Mouse (Mus musculus): ENCODE data around the gene Pigw.
"Not testable (repeated sequence)": the region's sequence is repeated elsewhere in the genome, so short reads cannot be mapped to it uniquely, and the experiment has no call there.

Pigw gene

DNA sequence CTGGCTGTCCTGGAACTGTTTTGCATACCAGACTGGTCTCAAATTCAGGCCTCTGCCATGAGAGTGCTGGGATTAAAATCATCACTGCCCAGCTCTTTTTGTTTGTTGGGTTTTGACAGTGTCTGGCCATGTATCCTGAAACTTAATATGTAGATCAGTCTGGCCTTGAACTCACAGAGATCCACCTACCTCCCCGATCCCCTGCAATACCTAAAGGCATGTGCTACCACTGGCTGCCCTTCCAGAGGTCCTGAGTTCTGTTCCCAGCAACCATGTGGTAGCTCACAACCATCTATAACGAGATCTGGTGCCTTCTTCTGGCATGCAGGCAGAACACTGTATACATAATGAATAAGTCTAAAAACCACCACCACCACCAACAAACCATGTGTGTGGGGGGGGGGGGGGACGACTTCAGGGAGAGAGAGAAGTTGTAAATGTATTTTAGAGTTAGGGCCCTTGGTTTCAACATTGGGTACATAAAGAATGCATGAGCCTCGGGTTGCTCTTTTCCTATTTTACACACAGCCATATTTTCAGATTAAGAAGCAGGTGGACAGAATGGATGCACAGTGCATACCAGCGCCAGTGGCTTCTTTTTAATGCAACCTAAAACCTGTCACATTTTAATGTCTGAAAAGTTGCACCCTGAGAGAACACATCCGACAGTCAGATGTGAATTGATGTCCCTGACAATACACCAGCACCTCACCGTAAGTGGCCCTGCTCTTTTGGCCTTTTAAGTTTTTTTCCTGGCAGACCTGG is 896 bp downstream of the Pigw start:
- peak; percentile 12 for DNase-seq (ENCODE audit: low spot score)

DNA sequence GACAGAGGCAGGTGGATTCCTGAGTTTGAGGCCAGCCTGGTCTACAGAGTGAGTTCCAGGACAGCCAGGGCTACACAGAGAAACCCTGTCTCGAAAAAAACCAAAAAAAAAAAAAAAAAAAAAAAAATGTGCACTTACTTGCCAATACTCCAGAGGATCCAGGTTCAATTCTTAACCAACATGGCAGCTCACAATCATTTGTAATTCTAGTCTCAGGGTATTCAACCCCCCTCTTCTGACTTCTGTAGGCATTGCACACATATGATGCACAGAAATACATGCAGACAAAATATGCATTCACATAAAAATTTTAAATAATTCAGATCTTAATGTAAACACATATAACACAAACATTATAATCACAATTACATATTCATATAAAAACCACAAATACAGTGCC is 4.1 kb downstream of the Pigw start:
- not testable (repeated sequence) for DNase-seq (ENCODE audit: low spot score)

DNA sequence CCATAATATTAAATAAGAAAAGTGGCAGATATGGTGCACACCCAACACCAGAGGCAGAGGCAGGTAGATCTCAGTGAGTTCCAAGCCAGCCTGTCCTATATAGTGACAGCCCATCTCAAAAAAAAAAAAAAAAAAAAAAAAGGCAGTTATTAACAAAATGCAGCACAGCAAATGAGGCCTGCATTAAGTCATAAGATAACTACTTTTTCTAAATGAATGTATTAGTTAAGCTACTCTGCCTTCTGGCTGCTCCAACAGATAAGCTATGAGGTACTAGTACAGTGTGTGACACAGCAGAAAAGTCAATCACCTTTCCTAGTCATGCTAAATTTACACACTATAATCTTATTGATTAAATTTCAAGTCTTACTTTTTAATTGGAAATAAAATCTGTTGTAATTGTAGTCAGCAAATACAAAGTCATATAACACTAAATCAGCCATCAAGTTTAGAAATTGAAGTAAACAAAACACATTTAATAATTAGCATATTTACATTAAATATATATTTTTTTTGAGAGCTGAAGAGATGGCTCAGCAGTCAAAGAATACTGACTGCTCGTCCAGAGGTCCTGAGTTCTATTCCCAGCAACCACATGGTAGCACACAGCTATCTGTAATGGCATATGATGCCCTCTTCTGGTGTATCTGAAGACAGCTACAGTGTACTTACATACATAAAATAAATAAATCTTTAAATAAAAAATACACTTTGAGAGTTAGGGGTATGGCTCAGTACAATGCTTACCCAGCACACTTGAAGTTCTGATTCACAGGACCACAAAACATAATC is 6.8 kb downstream of the Pigw start:
- DNase-seq (ENCODE audit: low spot score): no peak

DNA sequence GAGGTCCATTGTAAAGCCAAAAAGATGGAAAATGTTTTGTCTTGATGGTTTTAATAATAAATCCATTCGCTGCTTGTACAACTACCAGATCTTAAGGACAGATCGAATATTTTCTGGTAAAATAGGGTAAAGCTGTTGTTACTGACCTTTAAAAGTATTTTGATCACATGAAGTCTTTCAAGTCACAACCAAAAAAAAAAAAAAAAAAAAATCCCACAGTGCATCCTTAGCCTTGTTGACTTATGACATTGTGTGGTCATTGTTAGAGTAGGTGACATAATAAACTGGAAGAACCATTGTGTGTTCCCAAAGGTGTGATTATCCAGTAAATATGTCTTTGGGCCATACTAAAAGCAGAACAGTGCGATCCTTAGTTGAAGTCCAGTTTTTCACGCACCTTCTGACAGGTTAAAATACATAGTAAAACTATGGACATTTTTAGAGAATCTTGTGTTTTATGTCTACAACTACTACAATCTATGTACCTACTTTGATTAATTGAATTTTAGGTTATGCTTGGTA is 8.5 kb downstream of the Pigw start:
- no peak for DNase-seq (ENCODE audit: low spot score)

DNA sequence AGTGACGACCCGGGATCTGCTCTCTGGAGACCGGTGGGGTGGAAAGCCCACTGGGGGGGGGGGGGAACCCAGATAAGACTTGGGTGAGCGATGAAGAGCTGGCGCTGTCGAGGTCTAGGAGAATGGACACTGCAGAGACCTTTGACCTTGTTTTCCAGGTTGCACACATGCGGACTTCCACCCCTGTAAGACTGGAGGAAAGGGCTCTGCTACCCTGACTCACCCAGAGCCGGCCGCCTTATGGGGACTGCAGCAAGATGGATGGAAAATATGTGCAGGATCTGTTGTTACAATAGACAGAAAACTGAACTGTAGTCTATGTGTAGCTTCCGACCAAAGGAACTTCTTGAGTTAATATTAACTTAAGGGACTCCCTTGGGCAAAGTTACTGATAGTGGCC is 9.0 kb downstream of the Pigw start:
- DNase-seq (ENCODE audit: low spot score): peak; percentile 60

DNA sequence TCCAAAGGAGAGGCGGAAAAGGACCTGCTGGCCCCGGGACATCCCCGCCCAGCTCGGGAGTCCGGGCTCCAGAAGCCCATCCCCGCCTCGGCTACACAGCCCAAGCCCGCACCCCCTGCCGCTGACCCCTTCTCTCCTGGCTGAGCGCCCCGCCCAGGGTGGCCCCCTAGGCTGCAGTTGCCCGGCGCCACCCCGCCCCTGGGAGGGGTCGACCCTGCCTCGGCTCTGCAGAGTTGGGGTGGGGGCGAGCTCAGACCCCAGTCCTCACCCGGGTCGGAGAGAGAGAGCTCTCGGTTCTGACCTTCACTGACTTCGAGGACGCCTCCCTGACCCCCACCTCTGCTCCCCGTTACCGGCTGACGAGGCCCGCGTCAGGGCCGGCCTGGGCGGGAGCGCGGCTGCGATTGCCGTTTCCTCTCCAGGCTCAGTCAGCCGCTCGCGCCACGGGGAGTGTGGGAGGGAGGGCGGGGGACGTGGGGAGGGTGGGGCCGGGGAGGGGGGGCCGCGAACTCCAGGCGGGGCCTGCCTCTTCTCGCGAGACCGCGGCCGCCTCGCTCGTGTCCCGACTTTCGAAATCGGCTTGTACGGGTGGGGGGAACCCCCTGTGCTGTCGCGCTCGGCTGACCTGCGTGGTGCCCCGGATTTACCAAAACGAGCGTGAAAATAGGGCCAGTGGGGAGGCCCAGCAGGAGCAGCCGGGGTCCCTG is 9.6 kb downstream of the Pigw start, which contains the start of gene Ggnbp2:
Gene Ggnbp2 (minus strand): TSS at position 481 of the 707 bp plus-strand sequence.
- DNase-seq (ENCODE audit: low spot score): peak; percentile 91

DNA sequence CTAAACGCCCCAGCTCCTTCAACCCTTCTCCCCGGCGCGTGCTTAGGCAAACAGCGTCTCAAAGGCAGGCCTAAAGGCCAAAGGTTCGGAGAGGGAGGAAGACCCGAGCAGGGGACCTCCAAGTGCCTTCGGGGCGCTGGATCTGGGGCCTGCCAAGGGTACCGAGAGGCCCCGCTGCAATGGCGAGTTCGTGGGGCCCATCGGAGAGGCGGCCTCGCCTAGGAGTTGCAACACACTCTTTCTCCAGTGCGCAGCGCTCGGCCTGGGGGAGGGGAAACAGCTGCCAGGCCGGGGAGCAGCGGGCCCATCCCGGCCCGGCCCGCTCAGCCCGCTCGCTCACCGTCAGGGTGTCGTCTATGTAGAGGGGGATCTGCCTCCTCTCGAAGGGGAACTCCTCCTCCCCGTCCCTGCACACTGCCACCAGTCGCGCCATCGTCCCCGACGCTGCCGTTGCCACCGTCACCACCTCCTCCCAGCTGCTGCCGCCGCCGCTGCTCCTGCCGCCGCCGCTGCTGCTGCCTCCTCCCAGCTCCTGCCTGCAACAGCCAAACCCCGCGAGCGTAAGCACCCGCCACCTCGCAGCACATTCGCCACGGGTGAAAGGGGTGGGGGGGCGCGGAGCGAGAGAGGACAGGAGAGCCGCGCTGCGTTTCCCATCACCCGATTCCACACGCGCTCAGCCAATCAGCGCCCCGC is 10.4 kb downstream of the Pigw start:
- peak; percentile 96 for DNase-seq (ENCODE audit: low spot score)

DNA sequence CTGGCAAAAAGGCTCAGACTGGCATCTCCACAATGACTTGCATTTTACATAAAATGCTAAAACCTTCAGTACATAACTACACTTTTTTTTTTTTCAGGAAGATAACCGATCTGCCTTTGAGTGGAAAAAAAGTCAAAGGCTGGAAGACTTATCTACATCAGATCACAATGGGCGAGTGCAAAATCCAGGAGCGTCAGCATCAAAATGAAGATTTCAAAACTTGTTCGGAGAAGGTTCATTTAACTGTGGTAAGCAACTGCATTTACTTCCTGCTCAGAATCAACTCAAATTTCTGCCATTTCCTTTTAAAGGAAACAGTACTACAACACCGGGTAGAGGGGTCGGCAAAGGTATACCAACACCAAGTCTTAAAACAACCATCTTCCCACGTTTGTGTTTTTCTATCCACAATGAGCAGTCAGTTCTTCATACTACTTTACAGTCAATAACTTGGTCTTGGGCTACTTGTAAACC is 11.3 kb downstream of the Pigw start:
- DNase-seq (ENCODE audit: low spot score): no peak

DNA sequence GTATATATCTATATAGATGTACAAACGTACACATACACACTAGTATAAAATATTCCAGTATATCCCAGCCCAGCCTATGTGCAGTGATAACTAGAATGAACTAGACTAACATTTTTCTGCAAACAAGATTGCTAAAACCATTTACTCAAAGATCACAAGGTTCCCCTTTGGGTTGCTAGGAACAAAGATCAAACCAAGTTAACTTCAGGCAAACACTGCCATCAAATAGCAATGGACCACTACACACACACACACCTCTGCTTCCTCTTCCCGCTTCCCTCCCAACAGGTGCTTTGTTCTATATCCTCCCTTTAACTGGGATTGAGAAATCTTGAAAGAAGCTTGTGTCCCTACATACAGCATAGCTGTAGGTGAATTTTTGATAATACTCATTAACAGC is 12.5 kb downstream of the Pigw start:
- no peak for DNase-seq (ENCODE audit: low spot score)

DNA sequence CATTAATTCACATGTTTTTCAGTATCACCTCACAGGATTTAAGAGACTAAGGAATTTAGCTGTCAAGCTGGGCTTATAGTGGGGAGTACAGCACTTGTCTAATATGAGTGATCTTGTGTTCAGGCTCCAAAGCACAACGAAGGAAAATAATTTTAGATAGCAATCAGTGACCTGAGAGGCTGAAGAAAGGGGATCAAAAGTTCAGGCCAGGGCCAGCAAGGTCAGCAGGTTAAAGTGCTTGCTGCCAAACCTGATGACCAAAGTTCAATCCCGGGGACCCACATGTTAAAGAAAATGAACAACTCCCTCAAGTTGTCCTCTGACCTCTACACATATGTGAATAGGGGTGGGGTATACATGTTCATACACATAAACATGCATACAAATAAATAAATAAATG is 14.8 kb downstream of the Pigw start:
- no peak for DNase-seq (ENCODE audit: low spot score)

DNA sequence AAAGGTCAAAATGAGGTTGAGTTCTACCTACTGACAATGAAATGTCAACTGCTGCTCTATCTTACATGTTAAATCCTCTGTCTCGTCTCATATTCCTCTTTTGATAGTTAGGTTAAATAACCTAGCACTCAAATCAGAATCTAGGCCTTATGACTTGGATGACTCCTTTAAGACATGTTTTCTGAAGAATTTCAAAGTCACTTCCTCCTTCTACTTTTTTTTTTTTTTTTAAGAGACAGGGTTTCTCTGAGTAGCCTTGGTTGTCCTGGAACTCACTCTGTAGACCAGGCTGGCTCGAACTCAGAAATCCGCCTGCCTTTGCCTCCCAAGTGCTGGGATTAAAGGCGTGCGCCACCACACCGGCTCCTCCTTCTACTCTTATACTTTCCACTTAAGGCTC is 24.8 kb downstream of the Pigw start:
- DNase-seq (ENCODE audit: low spot score): no peak

DNA sequence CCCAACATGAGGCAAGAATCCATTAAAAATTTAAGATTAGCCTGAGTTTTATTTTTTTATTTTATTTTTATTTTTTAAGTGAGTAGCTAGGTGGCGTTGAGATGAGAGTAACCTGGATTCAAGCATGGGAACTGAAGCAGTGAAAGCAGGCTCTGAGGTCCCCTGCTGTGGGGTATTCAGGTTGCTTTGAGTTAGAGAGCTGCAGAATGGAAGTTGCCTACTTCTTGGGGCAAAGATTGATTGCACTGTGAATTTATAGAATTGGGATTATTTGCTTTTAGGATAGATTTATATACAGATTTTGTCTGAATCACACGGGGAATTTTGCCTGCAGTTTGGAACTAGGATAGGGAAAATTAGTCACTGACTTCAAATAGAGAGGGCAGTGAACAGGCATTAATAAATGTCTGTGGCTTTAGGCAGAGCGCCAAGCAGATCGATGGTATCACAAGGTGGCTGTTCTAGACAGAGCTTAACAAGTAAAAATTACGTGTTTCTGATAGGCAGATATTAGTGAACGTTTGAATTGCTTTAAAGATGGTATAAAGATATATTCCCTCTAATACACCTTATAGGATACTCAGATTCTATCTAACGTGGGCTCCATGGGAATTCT is 32.5 kb downstream of the Pigw start:
- DNase-seq (ENCODE audit: low spot score): peak; percentile 47

DNA sequence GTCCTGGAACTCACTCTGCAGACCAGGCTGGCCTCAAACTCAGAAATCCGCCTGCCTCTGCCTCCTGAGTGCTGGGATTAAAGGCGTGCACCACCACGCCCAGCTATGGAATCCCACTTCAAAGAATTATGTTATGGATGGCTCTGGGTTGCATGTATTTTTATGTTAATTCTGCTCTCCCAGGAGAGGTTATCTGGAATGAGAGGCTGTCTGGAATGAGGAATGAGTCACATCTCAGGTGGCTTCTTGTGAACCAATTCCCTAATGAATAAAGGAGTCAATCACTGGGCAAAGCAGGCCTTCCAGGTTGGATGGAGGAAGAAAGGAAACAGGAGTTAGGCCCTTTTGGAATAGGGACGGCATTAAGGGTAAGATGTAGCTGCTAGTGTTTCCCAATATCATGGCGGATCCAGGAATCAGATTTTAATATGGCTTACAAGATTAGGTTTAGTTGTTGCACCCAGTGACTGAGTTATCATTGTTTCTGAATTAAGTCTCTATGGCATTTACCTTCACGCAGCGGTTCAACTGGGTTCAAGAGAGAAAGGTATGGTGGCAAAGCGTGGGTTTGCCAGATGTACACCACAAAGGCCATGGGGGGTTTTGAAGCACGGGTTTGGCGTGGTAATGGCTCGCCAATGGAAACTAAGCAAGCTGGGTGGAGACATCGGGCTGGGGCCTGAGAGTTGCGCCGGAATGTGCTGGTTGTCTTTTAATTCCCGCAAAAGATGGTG is 33.2 kb downstream of the Pigw start:
- no peak for DNase-seq (ENCODE audit: low spot score)

DNA sequence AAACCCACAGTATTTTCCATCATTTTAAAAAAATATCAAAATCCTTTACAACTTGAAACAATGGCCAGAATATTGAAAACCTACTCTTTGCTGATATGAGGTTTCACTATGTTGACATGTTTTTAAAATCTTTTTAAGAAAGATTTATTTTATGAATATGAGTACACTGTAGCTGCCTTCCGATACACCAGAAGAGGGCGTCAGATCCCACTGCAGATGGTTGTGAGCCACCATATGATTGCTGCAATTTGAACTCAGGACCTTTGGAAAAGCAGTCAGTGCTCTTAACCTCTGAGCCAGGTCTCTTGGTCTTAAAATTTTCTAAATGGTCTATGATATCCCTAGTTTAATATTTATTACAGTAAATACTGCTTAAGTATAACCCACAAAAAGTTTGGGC is 40.8 kb downstream of the Pigw start:
- DNase-seq (ENCODE audit: low spot score): no peak

DNA sequence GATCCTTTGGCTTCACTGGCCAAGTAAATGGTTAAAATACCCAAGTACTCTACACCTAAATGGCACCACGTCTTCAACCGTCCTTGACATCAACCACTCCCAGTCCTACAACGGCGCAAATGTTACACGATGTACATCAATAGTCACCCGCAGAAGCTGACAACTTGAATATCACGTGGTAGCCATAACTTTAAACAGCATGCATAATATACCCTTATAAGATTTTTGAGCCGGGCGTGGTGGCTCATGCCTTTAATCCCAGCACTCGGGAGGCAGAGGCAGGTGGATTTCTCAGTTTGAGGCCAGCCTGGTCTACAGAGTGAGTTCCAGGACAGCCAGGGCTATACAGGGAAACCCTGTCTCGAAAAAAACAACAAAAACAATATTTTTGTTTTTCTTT is 50.6 kb downstream of the Pigw start:
- DNase-seq (ENCODE audit: low spot score): not testable (repeated sequence)

DNA sequence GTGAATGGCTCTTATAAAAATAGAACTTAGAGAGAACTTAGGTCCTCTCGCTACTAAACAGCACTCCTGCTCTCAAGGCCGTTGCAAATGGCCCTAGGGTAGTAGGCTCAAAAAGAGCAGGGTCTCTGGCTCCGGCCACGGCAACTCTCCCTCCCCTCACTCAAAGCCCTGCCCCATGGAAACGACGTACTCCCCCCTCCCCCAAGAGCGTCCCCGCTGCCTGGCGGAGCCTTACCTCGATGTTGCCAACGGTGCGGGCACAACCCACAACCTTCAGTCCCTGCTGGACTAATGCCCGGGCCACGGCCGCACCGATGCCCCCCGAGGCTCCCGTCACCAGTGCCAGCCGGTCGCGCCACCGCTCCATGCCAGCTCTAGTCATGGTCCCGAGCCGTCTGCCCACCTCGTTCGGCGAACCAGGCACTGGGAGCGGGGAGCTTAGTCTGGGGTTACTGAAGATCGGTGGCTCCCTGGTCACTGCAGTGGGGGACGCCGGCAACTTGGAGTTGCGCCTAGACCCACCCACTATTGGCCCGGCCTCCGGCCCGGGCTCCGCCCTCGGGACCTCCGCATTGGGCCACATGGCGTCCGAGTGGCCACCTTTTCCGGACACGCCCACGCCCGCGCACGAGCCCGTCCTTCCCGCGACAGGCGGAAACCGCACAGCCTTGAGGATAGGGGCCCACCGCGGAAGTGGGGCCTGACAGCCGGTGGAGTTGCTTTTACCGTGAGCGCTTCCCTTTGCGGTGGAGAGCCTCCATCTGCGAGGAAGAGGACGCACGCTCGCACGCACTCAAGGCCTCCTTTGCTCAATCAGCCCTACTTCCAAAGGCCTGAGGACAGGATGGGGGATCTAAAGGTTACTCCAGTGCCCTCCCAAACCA is 51.3 kb downstream of the Pigw start, which contains the start of gene Dhrs11:
Gene Dhrs11 (minus strand): TSS at position 479 of the 884 bp plus-strand sequence.
- peak; percentile 92 for DNase-seq (ENCODE audit: low spot score)

DNA sequence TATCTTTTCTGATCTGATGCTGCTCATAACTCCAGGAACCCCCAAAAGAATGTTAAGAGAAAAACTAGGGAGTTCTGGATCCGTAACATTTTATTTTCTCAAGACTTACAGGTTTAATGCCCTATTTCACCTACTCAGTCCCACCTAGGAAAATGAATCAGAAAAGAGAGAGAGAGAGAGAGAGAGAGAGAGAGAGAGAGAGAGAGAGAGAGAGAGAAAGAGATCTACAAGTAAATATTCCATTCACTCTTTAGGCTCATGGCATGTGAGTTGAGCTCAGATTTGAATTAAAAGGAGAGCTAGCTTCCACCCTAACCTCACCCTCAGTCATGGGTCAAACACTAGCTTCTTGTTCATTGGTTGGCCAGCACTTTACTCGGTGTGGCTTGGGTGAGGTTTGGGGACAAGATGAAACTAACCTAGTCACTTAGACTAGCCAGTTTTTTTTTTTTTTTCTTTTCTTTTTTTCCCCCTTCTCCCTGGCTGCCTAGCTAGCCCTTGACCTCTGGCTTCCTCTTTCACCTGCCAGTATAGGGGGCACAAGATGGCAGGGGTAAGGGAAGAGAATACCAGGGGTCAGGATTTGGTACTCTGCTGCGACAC is 52.1 kb downstream of the Pigw start:
- no peak for DNase-seq (ENCODE audit: low spot score)

DNA sequence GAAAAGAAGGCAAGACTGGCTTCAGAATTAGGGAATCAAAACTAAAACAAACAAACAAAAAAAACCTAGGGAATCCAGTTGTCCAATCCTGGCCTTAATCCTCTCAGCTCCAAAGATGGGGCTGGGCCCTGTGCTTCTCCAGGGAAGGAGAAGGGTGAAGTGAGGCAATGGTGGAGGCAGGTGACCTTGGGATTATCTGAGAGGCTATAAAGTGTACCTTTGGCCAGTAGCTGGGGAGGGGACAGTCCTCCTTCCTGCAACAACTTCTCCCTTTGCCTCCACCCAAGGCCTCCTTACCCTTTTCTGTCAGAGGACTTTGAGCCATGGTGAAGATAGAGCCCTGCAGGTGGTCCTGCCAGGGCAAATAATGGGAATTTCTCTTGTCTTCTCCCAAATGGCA is 52.6 kb downstream of the Pigw start:
- DNase-seq (ENCODE audit: low spot score): no peak

All from MN1 (cell line).